Mouse (Mus musculus) liver, postnatal 0 days (tissue): Measurements from ENCODE around the gene Sik2.

Source experiments
- CTCF ChIP-seq: sonication (generic); IDR thresholded peaks from 2 replicates; pipeline ENCODE4 v1.5.1; 2016; ENCODE audit warnings: antibody characterized with exemption, low read depth
- EP300 ChIP-seq: IDR thresholded peaks from 2 replicates; pipeline ENCODE4 v1.6.1; 2016; ENCODE audit warnings: antibody characterized with exemption, low read depth, mild to moderate bottlenecking

DNA sequence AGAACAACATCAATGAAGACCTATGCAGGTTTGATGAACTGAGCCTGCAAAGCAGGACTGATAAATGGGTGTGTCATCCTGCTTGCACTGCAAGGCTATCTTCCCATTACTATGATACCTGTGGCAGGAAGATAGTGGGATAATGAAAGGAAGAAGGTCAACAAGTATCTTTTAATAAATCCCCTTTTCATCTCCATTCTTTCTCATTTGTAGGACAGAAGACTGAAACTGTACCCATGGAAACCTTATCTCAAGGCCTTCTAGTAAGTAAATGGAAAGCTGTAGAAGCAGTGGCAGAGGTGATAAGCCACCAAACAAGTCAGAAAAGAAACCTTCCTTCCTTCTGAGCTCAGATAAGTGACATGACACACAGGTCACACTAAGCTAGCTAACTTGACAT, 84.4 kb downstream of the Sik2 start:
- TF ChIP-seq CTCF (no peak), EP300 (peak; percentile 89)
